Mouse (Mus musculus) spleen, adult 2 months (tissue): ENCODE measurements around the gene Sval2.

Experiments
- CTCF ChIP-seq: fragments of 200-500 bp; IDR thresholded peaks from 2 replicates; pipeline ENCODE4 v1.5.1; 2011; ENCODE audit warnings: mild to moderate bottlenecking, inconsistent platforms; ENCODE audit not compliant: insufficient read depth, insufficient read length, insufficient replicate concordance; ENCODE audit errors: extremely low read depth
- POLR2A ChIP-seq: fragments of 200-500 bp; IDR thresholded peaks from 2 replicates; pipeline ENCODE4 v1.6.1; 2011; ENCODE audit warnings: low read depth, low read length, inconsistent platforms

DNA sequence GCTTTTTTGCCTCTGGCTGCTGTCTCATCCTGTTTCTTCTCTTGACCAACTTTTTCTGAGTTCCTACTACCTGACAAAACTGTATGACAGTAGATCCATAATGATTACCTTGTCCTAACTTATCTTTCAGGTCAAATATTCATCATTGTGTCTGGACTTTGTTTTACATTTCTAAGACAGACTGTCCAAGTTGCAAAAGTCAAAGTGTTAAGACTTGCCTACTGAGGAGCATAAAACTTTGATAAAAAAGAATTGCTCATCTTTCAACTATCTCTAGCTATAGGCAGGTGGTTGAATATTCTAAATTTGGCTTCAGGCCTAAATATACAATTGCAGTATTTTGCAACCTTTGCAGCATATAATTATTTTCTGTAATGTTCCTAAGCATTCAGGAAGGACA lies 28.7 kb upstream of the Sval2 start:
- TF ChIP-seq CTCF: no peak
- no peak for TF ChIP-seq POLR2A
